Mouse (Mus musculus) brain, adult 2 months (tissue): ENCODE data around the gene Eme2.

Source experiments
- DNase-seq: peaks from one replicate; pipeline ENCODE4 v3.0.0; 2011; ENCODE audit warnings: low read depth, low spot score

Gene Eme2

DNA sequence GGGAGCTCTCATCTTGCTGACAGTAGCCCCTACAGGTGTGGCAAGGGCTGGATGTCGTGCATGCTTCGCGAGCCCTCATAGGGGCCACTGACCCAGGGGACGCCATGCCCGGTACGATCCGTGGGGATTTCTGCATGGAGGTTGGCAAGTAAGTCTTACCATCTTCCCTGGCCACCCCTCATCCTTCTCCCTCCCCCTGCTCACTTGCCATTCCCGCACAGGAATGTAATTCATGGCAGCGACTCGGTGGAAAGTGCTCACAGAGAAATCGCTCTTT, 2.0 kb upstream of the Eme2 start:
- no peak for DNase-seq

DNA sequence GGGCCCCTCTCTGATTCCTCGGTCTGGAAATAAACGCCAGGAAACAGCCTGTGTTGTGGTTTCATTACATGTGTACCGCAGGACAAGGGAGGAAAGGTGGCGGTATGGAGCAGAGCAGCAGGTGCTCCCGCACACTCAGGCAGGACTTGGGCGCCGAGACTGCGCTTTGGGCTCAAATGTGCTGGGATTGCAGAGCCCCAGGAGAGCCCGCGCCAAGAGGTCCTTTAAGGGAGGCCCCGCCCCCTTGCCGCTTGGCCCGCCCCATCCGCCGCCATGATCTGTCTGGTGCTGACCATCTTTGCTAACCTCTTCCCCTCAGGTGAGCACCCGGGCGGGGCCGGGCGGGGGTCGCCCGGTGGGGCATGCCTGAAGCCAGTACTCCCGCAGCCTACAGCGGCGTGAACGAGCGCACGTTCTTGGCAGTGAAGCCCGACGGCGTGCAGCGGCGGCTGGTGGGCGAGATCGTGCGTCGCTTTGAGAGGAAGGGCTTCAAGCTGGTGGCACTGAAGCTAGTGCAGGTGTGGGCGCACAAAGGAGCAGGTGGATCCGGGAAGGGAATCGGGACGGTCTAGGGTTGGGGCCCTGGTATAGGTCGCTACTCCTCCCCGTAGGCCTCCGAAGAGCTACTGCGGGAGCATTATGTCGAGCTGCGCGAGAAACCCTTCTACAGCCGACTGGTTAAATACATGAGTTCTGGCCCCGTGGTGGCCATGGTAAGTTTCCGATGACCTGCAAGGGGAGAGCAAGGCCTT, 1.5 kb upstream of the Eme2 start, which contains the start of gene Nme3:
Gene Nme3, plus strand, starts transcription at position 260 of the 752 bp plus-strand sequence.
- peak; percentile 88 for DNase-seq

DNA sequence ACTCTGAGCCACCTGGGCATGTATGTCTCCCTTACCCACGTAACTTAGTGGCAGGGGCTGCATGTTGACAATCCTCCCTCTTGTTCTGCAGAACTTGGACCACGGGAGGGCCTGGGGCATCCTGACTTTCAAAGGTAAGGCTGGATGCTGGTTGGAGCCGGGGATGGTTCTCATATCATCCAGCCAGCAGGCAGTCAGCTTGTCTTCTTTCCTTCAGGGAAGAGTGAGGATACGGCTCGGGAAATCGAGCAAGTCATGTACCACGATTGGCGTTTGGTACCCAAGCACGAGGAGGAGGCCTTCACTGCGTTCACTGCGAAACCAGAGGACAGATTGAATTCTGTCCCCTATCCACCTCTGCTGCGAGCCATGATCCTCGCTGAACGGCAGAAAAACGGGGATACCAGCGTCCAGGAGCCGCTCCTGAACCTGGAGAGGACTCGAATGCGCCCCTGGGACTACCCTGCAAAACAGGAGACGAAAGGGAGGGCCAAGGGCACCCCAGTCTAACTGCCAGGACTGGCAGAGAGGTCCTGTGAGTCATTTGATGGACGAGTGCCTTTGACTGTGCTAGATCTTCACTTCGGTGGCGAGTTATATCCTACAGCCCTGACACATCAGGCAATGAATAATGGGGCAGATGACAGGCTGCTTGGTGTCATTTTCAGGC, 819 bp upstream of the Eme2 start:
- DNase-seq, result no peak

DNA sequence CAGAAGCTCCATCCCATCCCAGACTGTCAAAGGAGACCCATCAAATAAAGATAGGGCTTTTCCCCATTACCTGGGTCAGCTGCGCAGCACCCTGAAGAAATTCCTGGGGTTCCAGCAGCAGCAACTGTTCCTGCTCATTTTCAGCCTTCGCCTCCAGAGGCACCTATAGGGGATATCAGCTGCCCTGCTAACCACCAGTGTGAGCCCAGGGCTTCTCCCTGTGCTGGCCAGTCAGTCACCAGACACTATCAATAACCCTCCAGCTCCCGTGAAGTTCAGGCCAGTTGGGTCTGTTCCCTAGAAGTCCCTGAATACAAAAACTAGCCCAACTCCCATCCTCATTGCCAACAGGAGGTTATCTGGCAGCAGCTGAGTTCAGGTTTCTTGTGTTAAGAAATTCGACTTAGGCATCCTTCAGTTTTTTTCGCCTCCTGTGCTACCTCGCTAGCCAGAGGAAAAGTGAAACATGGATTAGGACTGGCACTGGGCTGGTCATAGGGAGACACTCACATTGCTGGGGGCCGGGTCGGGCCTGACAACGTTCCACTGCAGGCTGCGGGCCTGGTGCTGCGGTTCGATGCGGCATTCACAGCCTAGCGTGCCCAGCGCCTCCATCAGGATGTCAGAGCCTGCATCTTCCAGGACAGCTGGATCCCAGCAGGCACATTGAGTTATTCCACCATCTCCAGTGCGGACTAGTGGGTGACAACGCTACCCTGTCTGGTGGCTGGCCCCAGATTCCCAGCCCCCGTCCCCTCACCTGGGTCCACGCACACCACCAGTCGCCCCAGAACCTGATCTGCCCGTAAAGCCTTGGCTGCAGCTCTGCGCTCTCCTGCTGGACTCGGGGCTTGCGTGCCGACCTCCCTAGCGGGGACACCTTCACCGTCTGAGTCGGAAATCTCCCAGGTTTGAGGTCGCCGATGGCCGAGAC, 559 bp downstream of the Eme2 start:
- peak; percentile 41 for DNase-seq

DNA sequence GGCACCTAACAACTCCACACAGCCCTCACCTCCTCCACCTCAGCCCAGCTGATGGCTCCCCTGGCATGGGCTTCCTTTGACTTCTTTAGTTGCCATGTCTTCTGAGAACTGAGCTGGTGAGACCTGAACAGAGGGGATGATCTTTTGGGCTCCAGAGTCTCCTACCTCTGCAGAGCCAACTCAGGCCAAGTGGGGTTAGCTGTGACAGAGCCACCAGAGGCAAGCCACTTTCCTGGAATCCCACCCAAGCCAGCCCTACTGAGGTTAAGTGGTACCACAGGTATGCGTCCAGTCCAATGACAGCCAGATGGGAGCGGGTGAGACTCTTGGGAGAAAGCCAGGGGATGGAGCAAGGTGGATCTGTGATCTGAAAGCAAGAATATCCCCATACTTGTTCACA, 1.6 kb downstream of the Eme2 start:
- DNase-seq, result no peak

DNA sequence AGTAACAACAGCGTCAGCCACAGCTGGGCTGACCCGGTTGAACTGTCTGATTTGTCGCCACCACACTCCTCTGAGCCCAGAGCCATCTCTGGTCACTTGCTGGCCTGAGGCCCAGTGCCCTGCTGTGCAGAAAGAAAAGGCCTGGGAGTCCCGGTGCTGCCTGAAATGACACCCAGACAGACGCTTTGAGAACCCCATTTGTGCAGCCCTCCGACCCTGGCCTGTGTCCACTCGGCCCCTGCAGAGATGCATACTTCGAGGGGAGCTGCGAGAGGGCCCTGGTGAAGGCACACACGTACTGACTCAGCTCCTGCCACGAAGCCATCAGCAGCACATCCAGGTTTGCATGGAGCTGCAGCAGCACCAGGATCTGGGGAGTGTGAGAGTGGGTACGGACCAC, 2.1 kb downstream of the Eme2 start:
- DNase-seq, result no peak

DNA sequence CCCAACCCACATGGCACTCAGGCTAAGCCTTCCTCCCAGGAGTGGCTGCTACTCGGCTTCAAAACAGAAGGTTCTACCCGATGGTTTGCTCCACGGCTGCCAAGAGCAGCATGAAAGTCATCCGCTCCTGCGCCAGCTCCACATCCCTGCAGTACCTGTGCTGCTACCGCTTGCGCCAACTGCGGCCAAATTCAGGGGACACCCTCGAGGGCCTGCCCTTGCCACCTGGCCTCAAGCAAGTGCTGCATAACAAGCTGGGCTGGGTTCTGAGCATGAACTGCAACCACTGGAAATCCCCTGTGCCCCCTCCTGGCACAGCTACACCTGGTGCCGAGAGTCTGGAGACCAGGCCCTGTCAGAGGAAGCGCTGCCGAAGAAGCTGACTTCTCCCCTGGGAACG, 3.6 kb downstream of the Eme2 start:
- DNase-seq, result peak; percentile 89

DNA sequence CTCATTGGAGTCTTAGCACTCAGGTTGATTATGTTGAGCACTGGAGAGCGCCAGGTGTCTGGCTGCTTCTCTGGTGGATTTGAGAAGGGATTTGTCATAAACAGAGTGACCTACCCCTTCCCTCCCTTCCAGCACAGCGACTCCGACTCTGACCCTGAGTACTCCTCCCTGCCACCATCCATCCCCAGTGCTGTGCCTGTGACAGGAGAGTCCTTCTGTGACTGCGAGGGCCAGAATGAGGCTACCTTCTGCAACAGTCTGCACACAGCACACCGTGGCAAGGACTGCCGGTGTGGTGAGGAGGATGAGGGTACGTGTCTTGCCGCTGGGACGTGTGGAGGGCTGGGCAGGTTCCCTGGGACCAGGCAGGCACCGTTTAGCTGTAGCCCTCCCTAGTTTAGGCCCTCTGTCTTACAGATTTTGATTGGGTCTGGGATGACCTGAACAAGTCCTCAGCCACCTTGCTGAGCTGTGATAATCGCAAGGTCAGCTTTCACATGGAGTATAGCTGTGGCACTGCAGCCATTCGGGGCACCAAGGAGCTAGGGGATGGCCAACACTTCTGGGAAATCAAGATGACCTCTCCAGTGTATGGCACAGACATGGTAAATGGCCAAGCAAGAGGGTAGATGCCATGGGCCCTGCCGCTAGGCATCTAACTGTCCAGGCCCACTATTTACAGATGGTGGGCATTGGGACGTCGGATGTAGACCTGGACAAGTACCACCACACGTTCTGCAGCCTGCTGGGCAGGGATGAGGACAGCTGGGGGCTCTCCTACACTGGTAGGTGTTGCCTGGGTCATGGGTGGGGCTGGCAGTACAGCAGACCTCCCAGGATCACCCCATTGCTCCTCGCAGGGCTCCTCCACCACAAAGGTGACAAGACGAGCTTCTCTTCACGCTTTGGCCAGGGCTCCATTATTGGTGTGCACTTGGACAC, 4.5 kb downstream of the Eme2 start:
- DNase-seq, result no peak

DNA sequence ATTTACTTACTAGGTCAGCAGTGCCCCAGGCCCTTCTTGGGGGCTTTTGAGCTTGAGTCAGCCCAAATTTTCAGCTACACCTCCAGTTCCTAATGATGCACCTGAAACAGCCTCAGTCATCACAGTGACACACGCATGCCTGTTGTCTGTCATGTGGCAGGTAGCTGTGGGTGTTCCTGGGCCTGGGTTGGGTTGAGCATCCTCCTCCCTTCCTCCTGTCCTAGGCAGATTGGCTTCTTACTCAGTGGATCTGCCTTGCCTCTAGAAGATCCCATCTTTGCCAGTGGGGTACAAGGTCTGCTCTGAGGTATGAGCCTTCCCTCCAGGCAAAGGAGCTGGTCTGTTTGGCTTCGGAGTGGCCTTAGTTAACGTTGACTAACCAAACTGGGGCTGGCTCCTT, 6.0 kb downstream of the Eme2 start:
- no peak for DNase-seq

DNA sequence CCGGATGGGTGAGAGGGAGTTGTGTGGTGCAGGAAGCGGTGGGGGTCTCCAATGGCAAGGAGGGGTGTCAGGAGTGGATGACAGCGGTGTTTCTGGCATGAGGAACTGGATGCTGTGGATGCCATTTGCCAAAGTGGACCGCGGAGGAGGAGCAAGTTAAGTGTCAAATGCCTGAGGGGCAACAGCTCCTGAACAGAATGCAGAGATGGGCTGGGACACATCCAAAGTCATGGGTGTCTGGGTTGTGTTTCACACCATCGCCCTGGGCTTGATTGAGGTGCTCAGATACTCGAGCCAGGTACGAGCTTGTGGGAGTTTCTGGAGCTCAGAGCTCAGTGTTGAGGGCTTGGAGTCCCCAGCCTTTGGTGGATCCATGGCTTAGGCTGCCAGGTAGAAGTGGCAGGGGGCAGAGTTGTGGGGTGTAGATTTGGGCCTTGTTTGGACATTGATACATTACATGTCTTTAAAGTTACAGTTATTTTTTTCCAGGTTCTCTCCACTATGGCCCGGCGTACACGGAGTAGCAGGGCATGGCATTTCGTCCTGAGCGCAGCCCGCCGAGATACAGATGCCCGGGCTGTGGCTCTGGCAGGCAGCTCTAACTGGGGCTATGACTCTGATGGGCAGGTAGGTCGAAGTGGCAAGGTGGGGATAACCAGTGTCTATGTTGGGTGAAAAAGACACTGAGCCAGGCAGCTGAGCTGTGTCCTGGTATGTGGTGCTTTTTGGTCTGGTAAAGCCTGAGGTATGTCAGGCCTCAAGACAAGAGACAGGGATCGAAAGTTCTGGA, 7.4 kb downstream of the Eme2 start:
- DNase-seq, result peak; percentile 49

DNA sequence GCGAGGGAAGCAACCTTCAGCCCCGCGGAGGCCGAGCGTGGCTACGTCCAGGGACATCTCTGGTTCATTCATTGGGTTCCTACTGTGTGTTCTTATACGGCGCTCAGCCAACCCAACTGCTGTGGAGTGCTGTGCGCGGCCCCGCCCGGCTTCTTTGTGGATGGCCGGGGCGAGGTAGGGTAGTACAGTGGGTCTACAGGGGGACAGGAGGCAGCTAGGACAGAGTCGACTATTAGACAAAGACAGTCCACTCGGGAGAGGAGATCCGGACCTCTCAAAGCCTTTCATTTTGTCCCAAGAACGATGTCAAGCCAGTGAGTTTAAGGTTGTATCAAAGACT, 8.0 kb downstream of the Eme2 start:
- no peak for DNase-seq

DNA sequence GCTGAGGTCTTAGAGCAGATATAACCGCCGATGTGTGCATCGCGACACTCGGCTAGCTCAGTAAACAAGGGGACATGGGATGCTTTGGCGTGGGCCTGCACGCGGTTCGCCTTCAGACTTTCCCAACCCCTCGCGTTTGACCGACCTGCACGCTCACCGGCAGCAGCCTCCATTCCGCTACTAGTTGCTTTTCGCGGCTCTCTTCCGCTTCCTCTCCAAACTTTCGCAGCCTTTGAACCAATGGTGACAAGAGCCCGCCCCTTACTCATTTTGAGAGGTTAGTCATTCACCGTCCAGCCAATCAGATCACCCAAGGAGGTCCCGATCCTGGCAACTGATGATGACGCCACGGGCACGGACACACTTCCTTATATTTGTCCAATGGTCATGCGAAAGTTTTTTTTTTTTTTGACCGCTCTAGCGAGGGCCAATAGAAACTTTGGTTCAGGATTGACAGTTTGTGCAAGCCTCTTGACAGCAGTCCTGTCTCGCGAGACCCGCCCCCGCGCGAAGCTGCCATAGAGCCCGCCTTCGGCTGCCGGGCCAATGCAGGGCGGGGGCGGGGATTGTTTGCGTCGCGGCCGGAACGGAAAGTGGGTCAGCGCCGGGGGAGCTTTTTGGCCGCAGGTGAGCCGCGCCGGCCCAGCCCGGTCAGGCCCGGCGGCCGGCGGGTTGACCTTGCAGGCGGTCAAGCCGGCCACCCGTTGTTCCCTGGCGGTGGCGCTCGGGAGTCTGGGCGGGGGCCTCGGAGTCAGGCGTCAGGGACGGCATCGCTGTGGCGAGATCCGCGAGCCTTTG, 8.6 kb downstream of the Eme2 start, which contains the start of the genes Nubp2 and Spsb3:
Gene Nubp2, minus strand, starts transcription at position 216 of the 798 bp plus-strand sequence.
Gene Spsb3, plus strand, starts transcription at position 510 of the 798 bp plus-strand sequence.
- peak; percentile 100 for DNase-seq

DNA sequence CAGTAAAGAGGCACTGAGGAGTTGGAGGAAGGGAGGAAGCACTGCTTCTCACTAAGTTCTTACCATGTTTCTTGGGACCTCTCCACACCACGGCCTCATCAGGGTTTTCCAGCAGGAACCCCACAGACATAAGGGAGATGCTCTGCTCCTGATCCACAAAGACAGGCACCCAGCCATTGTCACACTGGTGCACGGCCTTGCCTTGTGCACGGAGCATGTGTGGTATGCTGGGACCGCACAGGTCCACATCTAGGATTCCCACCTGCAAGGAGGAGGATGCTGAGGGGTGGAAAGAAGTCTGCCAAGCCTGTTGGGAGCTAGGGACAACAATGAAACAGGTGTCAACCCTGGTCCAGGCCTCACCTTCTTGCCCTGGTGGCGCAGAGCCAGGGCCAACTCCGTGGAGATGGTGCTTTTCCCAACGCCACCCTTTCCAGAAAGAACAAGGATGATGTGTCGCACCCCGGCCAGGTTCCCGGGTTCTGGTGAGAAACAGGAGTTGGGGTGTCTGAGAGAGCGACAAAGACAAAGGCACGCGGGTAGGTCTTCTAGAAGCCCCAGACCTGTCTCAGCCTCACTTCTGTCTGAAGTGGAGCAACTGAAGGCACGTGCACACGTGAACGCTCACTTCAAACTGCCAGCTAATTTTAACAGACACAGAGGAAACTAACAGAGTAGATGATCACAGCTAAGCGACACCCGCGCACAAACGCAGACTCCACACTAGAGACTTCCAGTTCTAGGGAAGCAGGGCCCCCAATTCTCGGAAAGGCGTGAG, 9.3 kb downstream of the Eme2 start:
- DNase-seq, result no peak

DNA sequence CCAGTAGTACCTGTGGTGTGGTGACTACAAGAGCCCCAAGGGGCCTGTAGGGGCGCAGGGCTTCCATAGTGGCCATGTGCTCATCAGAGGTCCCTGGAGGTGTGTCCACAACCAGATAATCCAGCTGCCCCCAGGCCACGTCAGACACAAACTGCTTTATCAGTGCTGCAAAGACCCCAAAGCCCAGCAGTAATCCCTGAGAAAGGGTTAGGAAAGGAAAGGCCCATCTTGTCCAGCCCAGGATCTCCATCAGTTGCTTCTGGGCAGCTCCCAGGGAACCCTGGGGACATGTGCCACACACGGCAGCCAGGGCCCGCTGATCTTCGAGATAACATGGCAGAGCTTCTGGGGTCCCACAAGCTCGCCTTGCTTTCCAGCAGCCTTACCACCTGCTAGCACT, 10.5 kb downstream of the Eme2 start:
- no peak for DNase-seq

DNA sequence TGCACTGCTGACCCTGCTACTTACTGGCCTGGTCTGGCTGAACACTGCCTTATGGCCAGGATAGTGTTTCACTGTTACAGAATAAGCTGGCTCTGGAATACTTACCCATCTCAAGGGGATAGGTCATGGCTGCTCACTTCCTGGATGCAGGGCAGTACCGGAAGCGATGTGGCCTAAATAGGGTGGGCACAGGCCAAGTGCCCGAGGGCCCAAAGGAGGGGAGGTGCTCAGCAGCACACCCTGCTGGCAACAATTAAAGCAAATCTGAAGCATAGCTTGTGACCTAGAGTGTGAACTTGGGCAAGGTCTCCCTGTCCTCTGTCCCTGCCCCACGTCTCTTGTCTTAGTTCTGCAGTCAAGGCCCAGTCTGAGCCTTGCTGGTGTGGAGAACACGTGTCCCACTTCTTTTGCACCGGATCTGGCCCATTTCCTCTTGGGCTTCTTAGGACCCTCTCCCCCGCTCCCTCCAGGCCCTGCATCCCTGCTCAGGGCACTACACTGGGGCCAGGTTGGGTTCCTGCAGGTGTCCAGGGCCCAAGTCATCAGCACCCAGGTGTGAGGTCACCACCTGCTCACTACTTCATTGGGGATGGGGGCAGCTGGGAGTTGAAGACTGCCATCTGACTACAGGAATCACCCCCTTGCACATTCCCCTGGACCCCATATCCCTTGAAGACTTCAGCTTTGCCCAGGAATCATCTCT, 13.0 kb downstream of the Eme2 start:
- no peak for DNase-seq

DNA sequence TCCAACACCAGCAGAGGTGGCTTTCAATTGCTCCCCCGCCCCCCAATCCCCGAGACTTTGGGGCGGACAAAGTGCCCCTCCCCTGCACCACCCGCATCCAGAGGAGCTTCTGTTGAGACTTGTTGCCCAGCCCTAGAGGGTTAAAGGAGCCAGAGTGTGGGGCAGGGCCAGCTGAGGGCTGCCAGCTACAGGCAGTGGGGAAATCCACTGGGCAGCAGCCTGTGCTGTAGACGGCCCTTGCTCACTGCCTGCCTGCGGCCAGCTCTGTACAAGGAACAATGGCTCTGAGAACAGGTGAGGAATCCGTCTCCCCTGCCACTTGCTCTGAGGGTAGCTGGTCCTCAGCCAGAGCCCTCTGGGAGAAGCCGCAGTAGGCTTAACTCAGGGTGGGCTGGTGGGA, 16.4 kb downstream of the Eme2 start:
- DNase-seq, result no peak

DNA sequence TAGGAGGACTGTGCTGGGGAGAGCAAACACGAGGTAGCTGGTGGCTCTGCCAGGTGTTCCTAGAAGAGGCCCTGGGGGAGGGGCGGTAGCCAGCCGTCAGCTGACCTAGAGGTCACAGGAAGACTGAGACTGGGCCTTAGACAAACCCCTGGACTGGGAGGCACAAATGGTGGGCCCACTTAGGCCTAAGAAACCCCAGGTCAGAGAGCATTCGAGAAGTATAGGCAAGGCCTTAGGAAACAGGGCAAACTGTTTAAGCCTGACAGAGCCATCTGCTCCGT, 16.8 kb downstream of the Eme2 start:
- no peak for DNase-seq

DNA sequence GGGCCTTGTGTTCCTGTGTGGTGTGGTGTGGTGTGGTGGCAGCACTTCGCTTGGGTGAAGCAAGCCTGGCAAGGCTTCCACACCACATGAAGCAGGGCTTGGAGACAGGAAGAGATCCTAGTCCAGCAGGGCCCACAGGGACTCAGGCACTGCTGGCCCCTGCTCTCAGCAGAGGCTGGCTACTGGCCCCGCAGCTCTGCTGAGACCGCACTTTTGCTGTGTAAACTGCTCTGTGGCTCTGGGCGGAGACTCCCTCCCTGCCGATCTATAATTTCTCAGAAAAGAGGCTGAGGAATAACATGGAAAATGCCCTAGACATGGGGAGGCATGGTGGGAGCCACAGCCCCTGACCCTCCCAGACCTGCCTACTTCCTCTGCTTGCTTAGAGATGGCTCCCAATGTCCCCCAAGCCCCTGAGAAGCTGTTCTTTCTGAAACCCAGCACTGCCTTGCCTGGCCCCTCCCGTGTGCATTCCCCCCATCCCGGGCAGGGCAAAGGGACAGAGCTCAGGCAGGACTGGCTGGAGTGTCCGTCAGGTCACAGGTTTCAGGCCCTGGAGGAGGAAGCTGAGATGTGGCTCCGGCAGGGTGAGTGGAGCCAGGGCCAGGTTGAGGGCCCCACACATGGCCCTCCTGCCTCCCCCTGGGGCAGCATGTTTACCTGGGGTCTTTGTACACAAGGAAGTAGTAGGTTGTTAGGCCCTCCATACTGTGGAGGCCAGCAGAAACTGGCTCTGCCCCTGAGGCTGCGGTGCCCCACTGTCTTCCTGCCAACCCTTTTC, 17.4 kb downstream of the Eme2 start:
- DNase-seq, result no peak
